Mouse (Mus musculus) midbrain, embryonic 16.5 days (tissue): ENCODE results near the gene Gpr176. TPM values are rescaled to one million over a fixed set of nuclear protein-coding genes. Genes with fewer than 3 reads are reported as not detected.
A peak's percentile ranks its signal among the peaks of the same experiment; 100 is the strongest.

Experiments used
- ATAC-seq: fragments of 200-750 bp; cut with Nextera tagmentation; 2 replicates; pipeline ENCODE4 v1.8.0; 2017; ENCODE audit warnings: moderate TSS enrichment
- H3K27ac ChIP-seq: fragments of 300-500 bp; sonication (generic); 2 replicates; pipeline ENCODE4 v1.5.1; 2014; ENCODE audit warnings: mild to moderate bottlenecking, low read length, mixed read lengths
- H3K27me3 ChIP-seq: fragments of 300-500 bp; sonication (generic); 2 replicates; pipeline ENCODE4 v1.6.1; 2014; ENCODE audit warnings: low read depth, low read length, mixed read lengths; ENCODE audit not compliant: control insufficient read depth, insufficient read depth
- H3K36me3 ChIP-seq: fragments of 300-500 bp; sonication (generic); 2 replicates; pipeline ENCODE4 v1.6.1; 2014; ENCODE audit warnings: mild to moderate bottlenecking, low read length, moderate library complexity, mixed read lengths; ENCODE audit not compliant: control insufficient read depth, insufficient read depth
- H3K4me1 ChIP-seq: fragments of 300-500 bp; sonication (generic); 2 replicates; pipeline ENCODE4 v1.6.1; 2014; ENCODE audit warnings: mild to moderate bottlenecking, low read length, mixed read lengths; ENCODE audit not compliant: control insufficient read depth, insufficient read depth
- H3K4me2 ChIP-seq: fragments of 300-500 bp; sonication (generic); 2 replicates; pipeline ENCODE4 v1.6.1; 2014; ENCODE audit warnings: mild to moderate bottlenecking, low read length, mixed read lengths
- H3K4me3 ChIP-seq: fragments of 300-500 bp; sonication (generic); 2 replicates; pipeline ENCODE4 v1.5.1; 2014; ENCODE audit warnings: low read depth, mild to moderate bottlenecking, low read length, moderate library complexity, mixed read lengths
- H3K9ac ChIP-seq: fragments of 300-500 bp; sonication (generic); 2 replicates; pipeline ENCODE4 v1.6.1; 2014; ENCODE audit warnings: low read depth, low read length, mixed read lengths
- H3K9me3 ChIP-seq: fragments of 300-500 bp; sonication (generic); replicated peaks from 2 replicates; pipeline ENCODE4 v1.6.1; 2014; ENCODE audit warnings: mild to moderate bottlenecking, low read length, mixed read lengths; ENCODE audit not compliant: control insufficient read depth, poor library complexity, severe bottlenecking
- WGBS: fragments of 180-500 bp; shearing (Covaris S2); extraction: QIAGEN DNeasy Blood & Tissue Kit; methylation state at CpG from one replicate; pipeline ENCODE4 v1.1.7; 2014; 5-methylcytosine and 5-hydroxymethylcytosine counted together
- polyA plus RNA-seq: library from polyadenylated mRNA; unstranded; fragments of >200 nt; fragmentation: Nextera tagmentation; extraction: Ambion mirVana; gene quantifications from 2 replicates; pipeline ENCODE4 v1.2.1, GENCODE M21; 2015

The Gpr176 gene
- polyA plus RNA-seq, 1 experiment from 2014 or later, result 7.7 TPM

- no peak for ATAC-seq
- H3K36me3 ChIP-seq, result no peaks in the 10 kb centered on the region
- no peaks in the 10 kb centered on the region for H3K9me3 ChIP-seq
- no peak overlapping the region for H3K4me3 ChIP-seq
- H3K27ac ChIP-seq, result no peak overlapping the region
- WGBS, result 26% methylated on average over 1 of the region's 1 CpGs
- no peak overlapping the region for H3K4me2 ChIP-seq
- H3K9ac ChIP-seq, result no peak overlapping the region
- no peaks in the 10 kb centered on the region for H3K27me3 ChIP-seq
- no peaks in the 10 kb centered on the region for H3K4me1 ChIP-seq
Measured at GRCm38 (mm10) chr2:118379756-118380155, 6.5 kb upstream of the Gpr176 start.

DNA sequence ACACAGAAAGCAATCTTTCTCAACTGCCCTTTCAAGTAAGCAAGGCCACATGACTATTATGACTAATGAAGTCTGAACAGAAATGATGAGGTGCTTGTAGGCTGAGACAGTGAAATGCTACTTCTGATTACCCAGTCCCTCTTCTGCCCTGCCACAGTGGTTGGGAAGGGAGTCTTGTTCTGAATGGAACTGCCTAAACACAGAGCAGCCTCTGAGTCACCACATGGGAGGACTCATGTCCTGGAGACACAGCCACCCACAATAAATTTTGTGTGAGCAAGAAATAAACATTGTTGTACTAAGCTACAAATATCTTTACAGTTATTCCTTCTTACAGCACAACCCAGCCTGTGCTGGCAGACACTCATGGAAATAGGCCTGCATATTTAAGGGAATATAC lies 2.7 kb upstream of the Gpr176 start:
- Histone ChIP-seq H3K4me3 (no peak overlapping the region), H3K9ac (no peak overlapping the region), H3K27me3 (no peaks in the 10 kb centered on the region), H3K9me3 (no peaks in the 10 kb centered on the region), H3K36me3 (no peaks in the 10 kb centered on the region), H3K4me2 (no peak overlapping the region), H3K27ac (no peak overlapping the region), H3K4me1 (peaks cover 6% of the 10 kb centered on the region; the same call in 1 of the 2 replicates)
- no peak for ATAC-seq

DNA sequence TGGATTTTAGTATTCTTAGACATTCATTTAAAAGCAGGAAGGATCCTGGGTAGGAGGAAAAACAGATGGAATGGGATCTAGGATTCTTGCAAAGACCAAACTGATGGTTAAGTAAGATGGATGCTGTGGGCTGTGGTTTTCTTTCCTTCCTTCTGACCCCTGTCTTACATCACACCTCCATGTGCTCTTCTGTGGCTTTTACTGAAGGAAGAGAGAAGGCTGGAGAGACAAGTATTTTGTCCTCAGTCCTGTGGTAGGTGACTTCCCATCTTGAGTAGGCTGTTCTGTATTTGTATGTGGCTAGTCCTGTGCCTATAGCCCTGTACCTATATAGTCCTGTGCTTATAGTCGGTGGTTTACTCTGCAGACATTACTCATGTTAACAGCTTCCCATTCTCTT lies 2.3 kb upstream of the Gpr176 start:
- ATAC-seq, result no peak
- Histone ChIP-seq H3K4me3 (no peak overlapping the region), H3K36me3 (no peaks in the 10 kb centered on the region), H3K27ac (no peak overlapping the region), H3K9me3 (no peaks in the 10 kb centered on the region), H3K4me2 (no peak overlapping the region), H3K4me1 (peaks cover 6% of the 10 kb centered on the region; the same call in 1 of the 2 replicates), H3K27me3 (no peaks in the 10 kb centered on the region; the same call in 1 of the 2 replicates), H3K9ac (no peak overlapping the region)
- WGBS, result 92% methylated on average over 1 of the region's 1 CpGs

GRCm38 (mm10) chr2:118373572-118374279 lies 507 bp upstream of the Gpr176 start:
- Histone ChIP-seq H3K9me3 (no peaks in the 10 kb centered on the region; the same call in 1 of the 2 replicates), H3K4me1 (peaks cover 6% of the 10 kb centered on the region; the same call in 1 of the 2 replicates), H3K27me3 (peaks cover 9% of the 10 kb centered on the region), H3K27ac (peak overlapping the region; percentile 73), H3K4me2 (peak overlapping the region; percentile 98), H3K36me3 (no peaks in the 10 kb centered on the region), H3K9ac (peak overlapping the region; percentile 78), H3K4me3 (peak overlapping the region; percentile 62)
- under 1% methylated on average over 41 of the region's 43 CpGs for WGBS
- ATAC-seq, result peak; percentile 91

DNA sequence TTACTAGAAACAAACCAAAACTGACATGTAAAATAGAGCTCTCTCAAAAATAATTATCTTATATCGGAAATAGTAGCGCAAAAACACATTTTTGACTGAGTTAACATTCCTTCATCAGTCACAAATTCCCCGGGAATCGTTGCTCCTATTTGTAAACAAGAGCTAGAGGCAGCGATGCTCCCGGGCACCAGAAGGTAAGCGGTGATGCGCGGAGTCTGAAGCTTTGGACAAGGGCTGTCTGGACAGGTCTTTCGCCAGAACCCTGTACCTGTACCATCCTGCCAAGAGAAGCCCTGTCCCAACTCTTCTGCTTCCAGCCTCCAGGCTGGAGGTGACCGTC lies 688 bp downstream of the Gpr176 start:
- 9% methylated on average over 11 of the region's 11 CpGs for WGBS
- Histone ChIP-seq H3K27ac (no peak overlapping the region), H3K36me3 (no peaks in the 10 kb centered on the region), H3K27me3 (peaks cover 9% of the 10 kb centered on the region), H3K9me3 (no peaks in the 10 kb centered on the region; the same call in 1 of the 2 replicates), H3K4me1 (peaks cover 6% of the 10 kb centered on the region; the same call in 1 of the 2 replicates), H3K9ac (peak overlapping the region; percentile 78; the same call in 1 of the 2 replicates), H3K4me3 (peak overlapping the region; percentile 62), H3K4me2 (peak overlapping the region; percentile 98)
- ATAC-seq, result peak; percentile 5; the same call in 1 of the 2 replicates

GRCm38 (mm10) chr2:118371841-118372240 lies 1.4 kb downstream of the Gpr176 start:
- peaks cover 9% of the 10 kb centered on the region for H3K27me3 ChIP-seq
- 29% methylated on average over 1 of the region's 1 CpGs for WGBS
- H3K36me3 ChIP-seq, result no peaks in the 10 kb centered on the region
- H3K4me2 ChIP-seq, result peak overlapping the region; percentile 26; the same call in 1 of the 2 replicates
- no peak overlapping the region; the same call in 1 of the 2 replicates for H3K4me3 ChIP-seq
- H3K27ac ChIP-seq, result no peak overlapping the region
- no peaks in the 10 kb centered on the region; the same call in 1 of the 2 replicates for H3K9me3 ChIP-seq
- no peak overlapping the region for H3K9ac ChIP-seq
- peaks cover 6% of the 10 kb centered on the region; the same call in 1 of the 2 replicates for H3K4me1 ChIP-seq
- no peak for ATAC-seq

- Histone ChIP-seq H3K27me3 (no peaks in the 10 kb centered on the region), H3K9me3 (no peaks in the 10 kb centered on the region), H3K36me3 (no peaks in the 10 kb centered on the region), H3K4me3 (no peak overlapping the region), H3K4me1 (peaks cover 9% of the 10 kb centered on the region; the same call in 1 of the 2 replicates), H3K4me2 (no peak overlapping the region), H3K9ac (no peak overlapping the region), H3K27ac (no peak overlapping the region)
- peak; percentile 69 for ATAC-seq
- WGBS, result 36% methylated on average over 6 of the region's 6 CpGs
Measured at GRCm38 (mm10) chr2:118355138-118355719, 18.0 kb downstream of the Gpr176 start.

DNA sequence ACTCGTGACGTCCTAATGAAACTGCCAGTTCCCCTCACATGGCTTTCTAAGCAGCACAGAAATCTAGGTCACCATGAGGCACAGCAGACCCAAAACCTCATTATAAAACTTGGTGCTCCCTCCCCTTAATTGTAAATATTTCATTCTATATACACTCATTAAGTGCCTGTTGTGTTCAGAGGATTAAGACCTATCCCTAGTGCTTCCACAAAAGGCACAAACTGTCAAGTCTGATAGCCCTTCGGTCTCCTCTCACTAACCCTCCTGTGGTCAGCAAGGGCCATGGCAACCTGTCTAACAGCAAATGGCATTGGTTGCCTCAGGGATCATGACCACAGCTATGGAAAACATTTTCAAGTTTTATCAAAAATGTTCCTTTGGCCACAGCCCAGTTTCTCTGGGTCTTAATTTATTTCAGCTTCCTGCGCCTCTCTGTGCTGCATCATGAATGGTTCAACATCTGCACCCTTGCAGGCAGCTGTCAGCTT lies 19.3 kb downstream of the Gpr176 start:
- H3K27ac ChIP-seq, result no peak overlapping the region
- no peaks in the 10 kb centered on the region for H3K27me3 ChIP-seq
- H3K4me3 ChIP-seq, result no peak overlapping the region
- peaks cover 9% of the 10 kb centered on the region; the same call in 1 of the 2 replicates for H3K4me1 ChIP-seq
- no peak overlapping the region for H3K4me2 ChIP-seq
- no peaks in the 10 kb centered on the region for H3K36me3 ChIP-seq
- H3K9me3 ChIP-seq, result no peaks in the 10 kb centered on the region
- H3K9ac ChIP-seq, result no peak overlapping the region
- 29% methylated on average over 4 of the region's 4 CpGs for WGBS
- ATAC-seq, result no peak

- H3K27ac ChIP-seq, result no peak overlapping the region
- H3K36me3 ChIP-seq, result no peaks in the 10 kb centered on the region
- H3K4me2 ChIP-seq, result no peak overlapping the region
- WGBS, result 19% methylated on average over 4 of the region's 4 CpGs
- no peak overlapping the region for H3K9ac ChIP-seq
- ATAC-seq, result no peak
- H3K27me3 ChIP-seq, result no peaks in the 10 kb centered on the region
- H3K4me3 ChIP-seq, result no peak overlapping the region
- peaks cover 9% of the 10 kb centered on the region; the same call in 1 of the 2 replicates for H3K4me1 ChIP-seq
- H3K9me3 ChIP-seq, result no peaks in the 10 kb centered on the region
Measured at GRCm38 (mm10) chr2:118353498-118353897, 19.7 kb downstream of the Gpr176 start.
